Mouse (Mus musculus) c-Kit-positive CD71-positive TER-119-positive erythroid progenitor cells, embryonic 14.5 days (primary cell): Measurements from ENCODE around the gene A1cf.

ENCODE experiments used
- DNase-seq: peaks from one replicate; pipeline ENCODE4 v3.0.0-alpha.2; 2013; ENCODE audit warnings: low spot score

The A1cf gene

GRCm38 (mm10) chr19:31868521-31868920 is at the start of gene A1cf:
Gene A1cf, plus strand, starts transcription at chr19:31868764.
- DNase-seq = no peak

- no peak for DNase-seq
Measured at GRCm38 (mm10) chr19:31834250-31834649, 34.3 kb upstream of the A1cf start.

GRCm38 (mm10) chr19:31861909-31862308 is 6.7 kb upstream of the A1cf start:
- no peak for DNase-seq

- no peak for DNase-seq
Measured at GRCm38 (mm10) chr19:31862512-31863249, 5.9 kb upstream of the A1cf start.

GRCm38 (mm10) chr19:31865451-31865850 is 3.1 kb upstream of the A1cf start:
- DNase-seq = no peak

GRCm38 (mm10) chr19:31868076-31868475 is 488 bp upstream of the A1cf start:
- DNase-seq = no peak

- DNase-seq = no peak
Measured at GRCm38 (mm10) chr19:31868971-31869370, 407 bp downstream of the A1cf start.

GRCm38 (mm10) chr19:31871377-31871776 is 2.8 kb downstream of the A1cf start:
- DNase-seq = no peak

GRCm38 (mm10) chr19:31877968-31878367 is 9.4 kb downstream of the A1cf start:
- no peak for DNase-seq

- DNase-seq = no peak
Measured at GRCm38 (mm10) chr19:31884594-31884993, 16.0 kb downstream of the A1cf start.

- no peak for DNase-seq
Measured at GRCm38 (mm10) chr19:31887275-31887674, 18.7 kb downstream of the A1cf start.

- DNase-seq = no peak
Measured at GRCm38 (mm10) chr19:31889988-31890387, 21.4 kb downstream of the A1cf start.

GRCm38 (mm10) chr19:31891001-31891893 is 22.7 kb downstream of the A1cf start:
- no peak for DNase-seq

- no peak for DNase-seq
Measured at GRCm38 (mm10) chr19:31895971-31896370, 27.4 kb downstream of the A1cf start.

- DNase-seq = no peak
Measured at GRCm38 (mm10) chr19:31896711-31897110, 28.1 kb downstream of the A1cf start.

GRCm38 (mm10) chr19:31905671-31906070 is 37.1 kb downstream of the A1cf start:
- DNase-seq = no peak

GRCm38 (mm10) chr19:31910423-31910822 is 41.9 kb downstream of the A1cf start:
- no peak for DNase-seq

GRCm38 (mm10) chr19:31913946-31914345 is 45.4 kb downstream of the A1cf start:
- DNase-seq = no peak

- DNase-seq = no peak
Measured at GRCm38 (mm10) chr19:31920357-31920756, 51.8 kb downstream of the A1cf start.

GRCm38 (mm10) chr19:31921852-31922251 is 53.3 kb downstream of the A1cf start:
- no peak for DNase-seq

- DNase-seq = no peak
Measured at GRCm38 (mm10) chr19:31923615-31924352, 55.2 kb downstream of the A1cf start.

GRCm38 (mm10) chr19:31950793-31951489 is 82.4 kb downstream of the A1cf start:
- no peak for DNase-seq
